Mouse (Mus musculus) hematopoietic stem cell, adult 5-6 weeks (primary cell): ENCODE measurements at regions not wholly inside any gene's neighbourhood (a gene's known extent, or its start where the extent isn't known, plus 50 kb on each side); places are given as distances from the start of the nearest gene placed in this dataset.

Experiments
- ATAC-seq, 2 experiments: fragments of 125-278 bp in 1 of 2; replicated peaks in 1 of 2; 2 replicates each; pipeline ENCODE4 v1.8.0; 2016 to 2017; ENCODE audit warnings: inconsistent platforms in 2 of 2, mild to moderate bottlenecking in 2 of 2, moderate number of reproducible peaks in 2 of 2, low read depth in 1 of 2, moderate TSS enrichment in 1 of 2; ENCODE audit not compliant: low FRiP score in 2 of 2, poor library complexity in 2 of 2, severe bottlenecking in 2 of 2, insufficient read depth in 1 of 2, low TSS enrichment in 1 of 2

DNA sequence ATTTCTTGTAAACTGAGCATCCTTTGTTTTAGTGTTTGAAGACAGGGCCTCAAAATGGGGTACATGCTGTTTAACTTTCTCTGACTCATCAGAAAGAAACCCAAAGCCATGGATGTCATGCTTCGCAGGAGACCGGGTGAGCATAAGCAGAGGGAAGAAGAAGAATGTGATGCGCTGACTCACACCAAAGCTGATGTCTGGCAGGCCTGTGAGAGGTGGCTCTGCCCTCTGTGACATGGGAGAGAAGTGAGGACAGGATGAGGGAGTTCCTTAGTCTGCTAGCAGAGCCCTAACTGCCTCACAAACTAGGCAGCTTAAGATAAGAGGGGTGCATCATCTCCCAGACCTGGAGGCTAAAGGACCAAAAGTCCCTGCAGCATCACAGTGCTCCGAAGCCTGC, 263.2 kb downstream of the Cd47 start:
- ATAC-seq = no peak

DNA sequence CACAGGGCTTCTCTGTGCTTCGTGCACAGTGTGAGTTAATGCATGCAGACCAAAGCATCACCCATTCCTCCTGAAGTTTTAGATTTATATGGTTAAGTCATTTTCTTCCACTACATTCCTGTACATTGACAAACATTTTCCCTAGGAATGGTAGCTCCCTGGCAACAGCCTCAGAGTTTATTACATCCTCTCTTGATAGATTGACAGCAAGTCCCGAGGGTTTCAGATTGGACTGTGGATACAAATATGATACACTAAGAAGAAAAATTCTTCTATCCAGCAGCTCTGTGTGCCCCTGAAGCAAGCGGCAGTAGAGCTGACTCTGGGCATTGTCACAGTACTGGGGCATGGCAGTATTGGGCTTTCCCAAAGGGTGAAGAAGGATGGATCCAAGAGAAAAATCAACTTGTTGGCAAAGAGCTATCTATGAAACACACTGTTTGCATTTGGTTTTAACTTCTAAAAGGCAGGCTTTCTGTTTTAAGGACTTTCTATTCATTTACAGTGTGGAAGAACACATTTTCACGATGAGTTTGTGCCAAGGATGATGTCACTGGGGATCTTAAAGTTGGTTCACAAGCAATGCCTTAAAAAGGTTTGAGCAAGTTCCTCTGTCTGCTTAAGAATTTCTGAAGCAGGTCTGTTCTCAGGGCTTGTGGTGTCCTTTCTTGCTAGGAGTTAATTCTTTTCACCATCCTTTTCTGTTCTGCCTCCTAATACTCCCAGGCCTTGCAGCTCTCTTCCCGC, 265.2 kb downstream of the Cd47 start:
- ATAC-seq = no peak

DNA sequence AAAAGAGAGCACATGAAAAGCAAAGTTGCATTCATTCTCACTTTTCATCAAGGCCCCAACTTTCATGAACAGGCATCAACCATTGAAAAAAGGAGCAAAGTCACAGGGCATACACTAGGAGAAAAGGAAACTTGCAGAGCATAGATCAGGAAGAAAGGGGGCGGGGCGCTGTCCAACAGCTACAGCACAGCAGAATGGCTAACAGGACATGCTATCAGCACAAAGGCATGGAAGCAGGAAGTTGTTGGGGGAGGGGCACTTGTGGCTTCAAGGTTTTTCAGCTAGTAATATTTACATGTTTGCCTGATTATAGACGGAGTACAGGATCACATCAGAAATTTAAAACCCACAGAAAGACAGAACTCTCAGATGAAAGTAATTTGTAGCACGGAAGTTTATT, 268.7 kb downstream of the Cd47 start:
- ATAC-seq = peak; percentile 88 to 93

DNA sequence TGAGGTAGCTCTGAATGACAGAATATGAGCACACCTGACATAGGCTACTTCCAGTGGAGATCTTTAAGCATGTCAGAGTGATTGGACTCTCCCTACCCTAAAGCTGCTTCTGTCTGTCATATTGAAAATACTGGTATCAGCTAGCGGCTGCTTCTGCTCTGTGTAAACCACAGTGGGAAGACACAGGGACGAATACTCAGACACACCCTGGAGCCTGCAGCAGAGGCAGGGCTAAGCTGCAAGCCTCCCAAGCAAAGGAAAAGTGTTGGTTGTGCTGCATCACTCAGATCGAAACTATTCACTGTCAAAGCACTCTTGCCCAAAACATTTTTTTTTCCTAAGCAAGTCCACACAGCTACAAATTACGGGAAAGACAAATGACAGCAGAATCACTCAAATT, 270.4 kb downstream of the Cd47 start:
- no peak for ATAC-seq

DNA sequence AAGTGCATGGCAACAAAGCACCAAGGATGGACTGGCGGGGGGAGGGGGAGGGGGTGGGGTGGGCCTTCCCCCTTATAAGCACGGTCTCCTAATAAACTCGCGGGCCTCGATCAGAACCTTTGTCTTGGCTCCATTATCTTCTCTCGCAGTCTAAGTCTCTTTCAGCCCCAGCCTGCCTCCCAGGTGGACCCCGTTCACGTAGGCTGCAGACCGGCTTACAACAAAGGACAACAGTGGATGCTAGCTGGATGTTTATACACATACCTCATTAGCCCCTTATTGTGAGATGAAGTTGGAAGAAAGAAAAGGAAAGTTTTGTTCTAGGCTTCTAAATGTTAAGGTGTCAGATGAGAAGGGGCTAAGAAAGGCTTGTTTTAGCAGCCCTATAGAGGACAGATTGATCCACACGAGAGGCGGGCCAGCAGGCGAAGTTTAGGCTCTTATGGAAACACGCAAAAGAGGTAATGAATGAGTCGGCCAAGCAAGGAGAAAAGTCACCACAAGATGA, 272.6 kb downstream of the Cd47 start:
- no peak for ATAC-seq

DNA sequence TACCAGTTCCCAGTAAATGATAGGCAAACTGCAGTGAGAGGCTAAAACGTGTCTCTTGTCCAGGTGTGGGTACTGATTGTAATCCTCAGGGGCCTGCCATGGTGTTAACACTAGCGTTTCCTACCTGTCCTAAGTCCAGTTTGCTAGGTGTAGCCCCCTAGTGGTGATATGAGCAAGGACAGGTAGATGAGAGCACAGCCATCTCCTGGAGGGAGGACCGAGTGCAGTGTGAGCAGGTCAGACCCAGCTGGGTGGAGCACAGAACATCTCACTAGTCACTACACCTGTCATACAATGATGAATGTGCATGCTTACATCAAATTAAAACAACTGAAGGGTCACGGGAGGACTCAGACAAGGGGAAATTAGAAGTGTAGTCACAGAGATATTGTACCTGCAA, 273.6 kb downstream of the Cd47 start:
- ATAC-seq = peak in 1 of 2 experiments; percentile 42; a peak in 1 of 4 replicates

DNA sequence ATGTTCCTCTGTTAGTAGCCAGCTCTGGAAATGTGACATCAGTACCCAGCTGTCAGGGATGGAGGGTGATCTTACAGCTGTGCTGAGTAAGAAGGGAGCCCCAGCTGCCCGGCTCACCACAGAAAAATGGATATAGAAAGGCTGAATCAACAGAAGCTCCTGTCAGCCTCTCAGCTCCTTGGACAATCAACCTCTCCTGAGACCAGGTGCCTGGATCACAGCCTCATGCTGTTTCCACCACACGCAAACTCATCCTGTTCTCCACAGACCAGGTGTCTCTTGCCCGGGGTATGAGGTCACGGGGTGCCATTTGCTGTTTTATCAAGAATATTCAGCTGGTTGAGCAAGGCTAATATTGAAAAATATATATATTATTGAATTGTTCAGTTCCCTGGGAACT, 275.3 kb downstream of the Cd47 start:
- no peak for ATAC-seq

DNA sequence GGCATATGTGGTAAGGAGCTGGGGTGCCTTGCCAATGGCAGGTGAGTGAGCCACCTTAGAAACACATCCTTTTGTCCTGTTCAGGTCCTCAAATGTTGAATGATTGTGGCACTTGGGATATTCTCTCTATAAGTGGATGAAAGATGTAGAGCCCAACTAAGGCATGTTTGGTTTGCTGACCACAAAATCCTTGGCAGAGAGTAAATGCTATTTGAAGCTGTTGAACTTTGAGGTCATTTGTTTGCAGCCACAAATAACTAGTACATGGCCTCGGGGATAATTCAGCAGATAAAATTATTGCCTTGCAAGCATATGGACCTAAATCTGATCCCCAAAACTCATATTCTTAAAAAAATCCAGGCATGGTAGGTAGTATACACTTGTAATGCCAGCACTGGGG, 281.2 kb downstream of the Cd47 start:
- no peak for ATAC-seq

DNA sequence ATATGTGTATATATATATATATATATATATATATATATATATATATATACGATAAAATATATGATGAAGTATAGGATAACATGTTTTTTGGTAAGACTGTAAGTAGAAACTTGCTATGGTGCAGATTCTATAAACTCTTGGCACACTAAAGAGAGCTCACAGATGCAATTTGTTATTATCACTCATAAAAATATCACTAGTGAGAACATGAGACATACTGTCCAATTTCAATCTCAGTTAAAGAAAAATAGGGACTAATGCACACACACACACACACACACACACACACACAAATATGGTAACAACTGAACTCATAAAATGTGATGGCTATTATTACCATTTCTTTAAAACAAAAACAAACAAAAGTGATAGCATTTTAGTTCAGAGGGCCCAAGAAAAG, 292.0 kb downstream of the Cd47 start:
- no peak for ATAC-seq

DNA sequence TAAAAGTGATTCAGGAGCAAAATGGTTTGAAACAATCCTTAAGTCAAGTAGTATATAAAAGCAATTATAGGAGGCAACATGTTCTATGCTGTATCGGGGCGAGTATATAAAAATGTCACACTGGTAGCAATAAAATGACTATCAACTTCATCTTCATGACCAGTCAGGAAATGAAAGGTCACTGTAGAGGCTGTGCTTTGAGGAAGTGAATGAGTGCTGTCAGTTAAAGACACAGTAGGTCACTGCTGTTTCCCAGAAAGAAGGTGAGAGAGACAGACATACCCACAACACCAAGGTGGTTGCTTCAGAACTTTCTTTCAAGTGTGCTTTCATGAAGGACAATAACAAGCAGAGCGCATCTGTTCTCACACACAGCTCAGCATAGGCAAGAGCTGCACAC, 292.4 kb downstream of the Cd47 start:
- 0 out of 4 replicates have a peak, but pooled peaks have one; percentile 25 to 37 for ATAC-seq

DNA sequence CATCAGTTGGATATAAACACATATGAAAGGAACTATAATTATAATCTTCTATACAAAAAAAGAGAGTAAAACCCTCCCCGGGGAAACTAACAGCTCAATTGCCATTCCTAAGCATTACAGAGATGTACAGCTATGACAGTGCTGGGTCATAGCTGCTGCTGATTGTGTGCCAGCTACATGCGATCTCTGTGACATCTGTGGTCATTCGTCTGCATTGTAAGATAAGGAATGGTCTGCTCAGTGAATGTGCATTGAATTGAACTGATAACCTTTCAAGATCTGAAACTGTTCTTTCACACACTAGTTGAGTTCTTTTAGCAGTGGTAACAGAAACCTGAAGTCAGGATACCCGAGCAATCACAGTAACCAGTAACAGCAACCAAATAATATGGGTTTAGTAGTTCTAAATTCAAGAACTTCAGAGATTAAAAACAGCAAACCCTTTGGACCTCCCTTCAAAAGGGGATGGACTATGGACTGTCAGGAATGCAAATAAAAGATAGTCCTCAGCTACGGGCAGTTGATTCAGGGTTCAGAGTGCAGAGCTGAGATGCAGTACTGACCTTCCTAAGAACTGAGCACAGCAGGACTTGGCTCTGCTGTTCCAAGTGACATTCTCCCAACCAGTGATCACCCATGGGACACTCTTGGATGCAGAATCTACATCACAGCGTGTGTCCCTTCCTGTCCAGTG, 295.7 kb downstream of the Cd47 start:
- ATAC-seq = no peak

DNA sequence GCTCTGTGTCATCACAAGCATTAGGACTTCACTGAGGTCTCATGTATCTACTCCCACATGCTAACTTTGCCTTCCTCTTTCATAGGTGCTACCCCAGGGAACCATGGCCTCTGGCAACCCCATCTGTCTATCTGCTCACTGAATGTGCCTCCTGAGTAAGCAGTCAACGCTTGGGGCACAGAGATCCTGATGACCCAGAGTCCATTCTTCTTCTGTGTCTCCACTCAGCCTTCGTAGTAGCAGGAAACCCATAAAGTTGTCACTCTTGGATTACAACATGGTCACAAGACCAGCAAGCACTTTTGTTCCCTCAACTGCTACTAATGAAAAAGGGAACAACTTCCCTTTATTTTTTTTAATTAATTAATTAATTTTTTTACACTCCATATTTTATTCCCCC, 296.2 kb downstream of the Cd47 start:
- 0 out of 4 replicates have a peak, but pooled peaks of 1 of the 2 experiments have one; percentile 14 for ATAC-seq

DNA sequence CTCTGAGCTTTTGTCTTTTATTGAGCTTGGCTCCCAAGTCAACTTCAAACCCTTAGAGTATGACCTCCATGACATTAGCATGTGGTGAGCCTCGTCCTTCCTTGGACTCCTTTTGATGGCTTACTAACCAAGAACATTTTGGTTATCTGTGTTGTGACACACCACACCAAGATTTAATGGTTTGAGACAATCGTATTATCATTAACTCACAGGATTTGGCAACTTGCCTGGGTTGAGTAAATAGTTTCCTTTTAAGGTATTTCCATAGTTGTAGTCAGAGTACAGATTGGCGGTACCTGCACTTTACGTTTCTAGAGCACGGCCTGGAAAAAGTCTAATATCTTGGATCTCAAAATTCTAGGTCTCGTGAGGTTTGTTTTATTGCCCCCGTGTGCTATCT, 303.0 kb downstream of the Cd47 start:
- ATAC-seq = no peak

DNA sequence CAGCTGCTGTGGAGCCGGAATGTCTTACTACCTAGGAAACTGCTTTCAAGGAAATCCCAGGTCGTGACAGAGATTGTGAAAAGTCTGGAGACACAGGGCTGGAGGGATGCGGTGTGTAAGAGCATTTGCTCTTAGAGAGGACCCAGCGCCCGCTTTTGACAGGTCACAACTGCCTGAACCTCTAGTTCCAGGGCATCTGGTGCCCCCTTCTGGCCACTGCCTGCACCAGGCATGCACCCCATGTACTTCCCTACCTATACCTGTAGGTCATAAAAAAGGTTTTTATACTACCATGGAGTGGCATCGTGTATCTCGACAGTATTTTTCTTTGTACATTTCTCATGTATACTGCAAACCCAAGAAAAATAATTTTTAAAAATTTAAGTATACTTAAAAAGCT, 314.0 kb downstream of the Bbx start:
- ATAC-seq = no peak

DNA sequence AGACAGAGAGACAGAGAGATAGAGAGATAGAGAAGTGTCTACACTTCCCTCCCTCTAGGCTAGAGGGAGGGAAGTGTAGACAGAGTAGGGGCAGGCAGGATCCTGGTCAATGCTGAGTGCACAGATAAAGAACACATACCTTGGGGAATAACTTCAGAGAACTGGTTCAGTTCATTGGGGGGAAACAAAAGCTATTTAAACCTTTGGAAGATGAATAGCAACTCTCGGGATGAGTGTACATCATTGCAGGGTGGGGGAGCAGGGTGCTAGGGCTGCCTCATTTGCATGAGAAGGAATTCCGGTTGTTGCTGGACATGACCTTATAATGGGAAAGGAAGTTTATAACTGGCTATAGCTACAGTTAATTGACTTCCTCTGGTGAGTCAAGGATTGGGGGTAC, 309.7 kb downstream of the Bbx start:
- ATAC-seq = no peak

DNA sequence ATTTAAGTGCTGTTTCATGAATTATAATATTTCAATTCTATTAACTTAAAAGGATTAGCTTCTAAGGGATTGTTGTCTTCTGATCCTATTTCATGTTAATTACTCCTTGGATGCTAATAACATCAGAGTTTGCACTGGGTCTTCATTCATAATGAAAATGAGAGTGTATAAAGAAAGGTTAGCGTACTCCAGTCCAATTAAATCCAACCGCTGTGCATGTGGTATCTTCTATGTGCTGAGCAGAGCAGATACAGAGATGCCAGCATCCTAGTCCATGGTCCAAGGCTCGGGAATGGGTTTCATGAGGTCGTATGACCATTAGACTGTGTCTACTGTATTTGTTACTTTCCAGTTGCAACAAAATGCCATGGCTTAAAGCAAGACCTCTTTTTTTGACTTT, 307.5 kb downstream of the Bbx start:
- ATAC-seq = no peak

DNA sequence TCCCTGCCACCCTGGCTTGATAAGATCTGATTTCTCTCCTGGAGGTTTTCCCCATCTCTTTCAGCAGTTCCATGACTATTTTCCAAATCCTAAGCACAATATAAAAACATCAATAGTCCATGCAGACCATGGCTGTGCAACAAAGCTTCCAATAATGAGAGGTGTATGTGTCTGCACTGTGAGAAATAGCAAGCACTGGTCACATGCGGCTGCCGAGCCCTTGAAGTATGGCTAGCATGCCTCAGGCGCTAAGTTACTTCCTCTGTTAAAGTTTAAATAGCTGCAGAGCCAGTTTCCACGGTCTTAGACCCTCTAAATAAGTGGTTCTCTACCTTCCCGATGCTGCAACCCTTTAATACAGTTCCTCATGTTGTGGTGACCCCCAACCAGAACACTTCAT, 306.6 kb downstream of the Bbx start:
- ATAC-seq = no peak

DNA sequence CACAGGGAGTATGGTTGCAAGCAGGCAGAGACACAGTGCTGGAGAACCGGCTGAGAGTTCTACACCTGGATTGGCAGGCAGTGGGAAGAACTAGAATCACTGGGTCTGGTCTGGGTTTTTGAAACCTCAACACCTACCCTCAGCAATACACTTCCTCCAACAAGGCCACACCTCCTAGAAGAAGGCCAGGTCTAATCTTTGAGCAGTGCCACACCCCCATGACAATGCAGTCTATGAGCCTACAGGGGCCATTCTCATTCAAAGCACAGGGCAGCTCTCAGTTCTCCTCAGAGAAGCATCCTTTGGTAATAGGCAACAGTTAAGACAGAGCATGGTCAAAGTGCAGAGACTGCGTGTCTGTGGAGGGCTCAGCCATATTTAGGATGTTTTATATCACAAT, 300.8 kb downstream of the Bbx start:
- ATAC-seq = no peak
